Mouse (Mus musculus): Measurements from ENCODE around the gene F12. TPM values are rescaled to one million over a fixed set of nuclear protein-coding genes. Genes with fewer than 3 reads are reported as not detected.

The F12 gene
- total RNA-seq, 2 experiments from 2014 or later, result not detected

DNA sequence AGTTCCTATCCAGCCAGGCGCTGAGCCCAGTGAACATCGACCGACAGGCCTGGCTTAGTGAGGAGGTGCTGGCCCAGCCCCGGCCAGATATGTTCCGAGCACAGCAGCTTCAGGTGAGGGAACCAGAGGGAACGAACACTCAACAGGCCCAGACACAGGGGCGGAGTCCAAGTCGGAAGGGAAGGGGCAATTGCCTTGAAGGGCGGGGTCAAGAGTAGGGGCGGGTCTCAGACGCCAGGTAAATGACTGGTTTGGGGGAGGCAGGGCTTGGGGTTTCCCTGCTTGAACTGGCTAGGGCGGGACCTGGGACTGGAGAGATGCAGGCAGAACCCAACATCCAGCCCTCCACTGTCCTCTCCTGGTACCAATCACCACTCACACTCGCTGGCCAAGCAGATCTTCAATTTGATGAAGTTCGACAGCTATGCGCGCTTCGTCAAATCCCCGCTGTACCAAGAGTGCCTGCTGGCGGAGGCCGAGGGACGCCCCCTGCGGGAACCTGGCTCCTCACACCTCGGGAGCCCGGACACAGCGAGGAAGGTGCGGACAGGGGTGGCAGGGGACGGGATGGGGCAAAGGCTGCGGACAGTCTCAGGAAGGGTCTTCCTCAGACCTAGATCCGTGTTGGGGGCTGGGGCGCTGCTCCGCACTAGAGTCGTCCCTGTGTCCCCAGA is 47.5 kb downstream of the F12 start:
- no peak for ATAC-seq (replicated peaks; ENCODE audit: poor library complexity, severe bottlenecking)

DNA sequence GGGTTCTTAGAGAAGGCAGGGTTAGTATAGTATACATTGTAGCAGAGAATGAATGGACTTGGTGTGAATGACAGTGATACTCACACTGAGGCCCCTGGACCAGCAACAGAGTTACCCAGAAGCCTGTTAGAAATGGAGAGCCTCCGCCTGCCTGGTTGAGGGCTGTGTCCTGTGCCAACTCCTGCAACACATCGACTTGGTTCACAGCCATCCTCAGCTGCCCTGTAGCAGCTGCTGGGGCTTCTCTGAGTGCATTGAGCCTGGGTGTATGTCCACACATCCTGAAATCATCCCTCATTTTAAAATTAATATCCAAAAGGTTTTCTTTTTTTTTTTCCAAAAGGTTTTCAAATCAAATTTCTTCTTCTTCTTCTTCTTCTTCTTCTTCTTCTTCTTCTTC is 50.7 kb downstream of the F12 start:
- no peak for ATAC-seq (replicated peaks; ENCODE audit: poor library complexity, severe bottlenecking)

DNA sequence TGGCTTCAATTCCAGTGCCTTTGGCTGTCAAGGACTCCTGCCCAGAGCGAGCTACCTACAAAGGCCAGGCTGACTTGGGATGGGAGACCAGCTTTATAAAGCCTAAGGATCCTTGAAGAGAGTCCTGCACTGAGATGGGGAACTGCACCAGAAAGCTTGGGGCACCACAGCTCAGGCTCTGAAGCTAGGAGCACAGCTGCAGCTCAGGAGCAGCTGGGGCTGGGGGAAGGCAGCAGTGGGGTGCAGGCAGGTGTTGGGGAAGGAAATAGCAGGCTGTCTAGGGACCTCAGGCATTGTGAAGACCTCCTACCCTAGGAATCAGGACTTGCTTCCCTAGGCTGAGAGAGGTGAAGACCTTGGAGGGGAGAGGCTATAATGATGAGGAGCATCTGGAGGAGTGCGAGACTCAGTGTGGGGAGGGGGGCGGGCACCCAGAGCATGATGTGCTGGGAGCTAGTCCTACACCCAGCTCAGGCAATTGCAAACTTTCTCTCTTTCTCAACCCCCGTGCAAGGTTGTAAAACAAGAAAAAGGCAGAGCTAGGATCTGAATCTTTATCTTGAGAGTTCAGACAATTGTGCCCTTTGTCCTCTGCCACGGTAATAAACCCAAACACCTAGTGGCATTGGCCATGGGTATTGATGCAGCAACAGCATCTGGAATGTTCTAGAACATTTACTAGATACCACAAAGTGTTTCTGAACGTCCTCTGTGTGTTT is 52.2 kb downstream of the F12 start:
- no peak for ATAC-seq (replicated peaks; ENCODE audit: poor library complexity, severe bottlenecking)

DNA sequence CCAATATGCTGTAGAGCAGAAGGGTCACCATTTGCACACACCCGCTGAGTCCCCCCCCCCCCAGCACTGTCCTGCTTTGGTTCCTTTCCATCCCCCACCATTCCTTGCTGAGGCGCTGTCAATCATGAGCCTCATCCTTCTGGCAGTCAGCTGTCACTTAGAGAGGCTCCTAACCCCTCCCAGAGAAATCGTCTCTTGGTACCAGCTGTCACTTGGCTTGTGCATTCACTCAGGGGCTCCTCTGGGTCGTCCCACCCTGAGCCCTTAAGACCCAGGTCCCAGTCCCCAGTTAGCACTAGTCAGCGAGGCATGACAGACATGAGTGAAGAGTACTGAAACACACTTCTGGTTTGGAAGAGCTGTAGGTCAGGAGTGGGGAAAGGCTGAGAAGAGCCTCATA is 54.9 kb downstream of the F12 start:
- no peak for ATAC-seq (replicated peaks; ENCODE audit: poor library complexity, severe bottlenecking)

DNA sequence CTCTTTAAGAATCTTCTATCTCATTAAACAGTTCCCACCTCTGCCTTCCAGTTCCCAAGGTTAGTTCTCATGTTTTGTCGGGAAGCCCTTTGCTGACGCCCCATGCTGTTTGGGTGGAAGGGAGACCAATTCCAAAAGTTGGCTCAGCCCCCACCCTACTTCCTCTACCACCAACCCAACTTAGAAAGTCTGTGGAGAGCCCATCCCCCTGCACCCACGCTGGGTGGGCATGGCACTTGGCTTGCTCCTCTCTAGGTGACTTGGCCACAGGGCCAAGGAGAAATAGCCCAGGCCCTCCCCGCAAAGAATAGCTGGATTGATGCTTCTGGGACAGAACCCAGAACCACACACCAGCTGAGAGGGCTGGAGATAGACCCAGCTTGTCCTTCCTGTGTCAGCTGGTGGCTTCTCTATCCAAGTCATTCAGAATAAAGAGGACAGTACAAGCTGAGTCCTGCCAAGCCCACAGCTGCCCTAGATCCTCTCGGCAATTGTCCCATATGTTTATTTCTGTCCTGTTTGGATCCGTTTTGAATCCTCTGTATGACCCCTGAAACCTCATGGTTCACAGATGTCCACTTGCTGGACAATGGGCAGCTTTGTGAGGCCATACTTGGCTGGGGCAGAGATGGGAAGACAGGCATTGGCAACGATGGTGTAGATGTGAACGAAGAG is 55.4 kb downstream of the F12 start:
- ATAC-seq (replicated peaks; ENCODE audit: poor library complexity, severe bottlenecking), result no peak

DNA sequence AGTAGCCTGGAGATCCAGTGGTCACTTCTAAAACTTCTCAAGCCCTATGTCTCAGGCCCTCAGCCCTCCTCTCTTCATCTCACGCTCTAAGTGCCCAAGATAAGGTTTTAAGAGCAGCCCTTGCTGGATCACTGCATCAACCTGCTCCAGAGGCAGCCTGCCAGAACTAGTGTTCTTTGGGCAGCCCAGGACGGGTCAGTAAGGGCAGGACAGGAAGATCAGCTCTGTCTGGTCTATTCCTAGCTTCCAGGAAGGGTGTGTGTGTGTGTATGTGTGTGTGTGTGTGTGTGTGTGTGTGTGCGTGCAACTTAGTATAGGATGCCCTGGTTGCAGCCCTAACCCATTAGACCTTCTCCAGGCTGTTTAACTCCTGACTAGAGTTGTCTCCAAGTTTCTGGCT is 56.4 kb downstream of the F12 start:
- 0 out of 2 replicates have a peak, but pooled peaks have one; percentile 0 for ATAC-seq (replicated peaks; ENCODE audit: poor library complexity, severe bottlenecking)

DNA sequence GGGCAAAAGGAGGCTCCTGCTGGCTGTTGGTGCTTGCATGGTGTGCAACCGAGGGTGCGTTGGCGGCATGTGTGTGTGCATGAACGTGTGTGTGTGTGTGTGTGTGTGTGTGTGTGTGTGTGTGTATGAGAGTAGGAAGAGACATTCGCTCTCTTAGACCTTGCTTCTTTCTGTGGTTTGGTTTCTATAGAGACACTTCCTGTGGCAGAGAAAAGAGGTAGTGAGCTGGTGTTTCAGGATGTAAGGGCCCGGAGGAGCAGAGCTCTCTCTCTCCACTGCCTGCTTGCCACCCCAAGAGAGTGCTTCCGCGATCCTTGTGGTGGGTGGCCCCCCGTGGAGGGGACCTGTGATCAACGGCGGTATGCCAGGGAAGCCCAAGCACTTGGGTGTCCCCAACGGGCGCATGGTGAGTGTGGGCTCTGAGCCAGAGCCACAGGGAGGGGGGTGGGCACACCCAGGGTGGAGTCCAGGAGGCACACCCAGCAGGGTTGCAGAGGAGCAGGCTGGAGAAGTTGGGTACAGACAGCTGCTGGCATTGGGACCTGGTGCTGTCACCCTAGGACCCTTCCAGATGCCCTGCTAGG is 57.0 kb downstream of the F12 start, which contains the start of gene Rgs14:
Gene Rgs14 (plus strand): TSS at position 202 of the 584 bp plus-strand sequence.
- ATAC-seq (replicated peaks; ENCODE audit: poor library complexity, severe bottlenecking), result peak; percentile 88

DNA sequence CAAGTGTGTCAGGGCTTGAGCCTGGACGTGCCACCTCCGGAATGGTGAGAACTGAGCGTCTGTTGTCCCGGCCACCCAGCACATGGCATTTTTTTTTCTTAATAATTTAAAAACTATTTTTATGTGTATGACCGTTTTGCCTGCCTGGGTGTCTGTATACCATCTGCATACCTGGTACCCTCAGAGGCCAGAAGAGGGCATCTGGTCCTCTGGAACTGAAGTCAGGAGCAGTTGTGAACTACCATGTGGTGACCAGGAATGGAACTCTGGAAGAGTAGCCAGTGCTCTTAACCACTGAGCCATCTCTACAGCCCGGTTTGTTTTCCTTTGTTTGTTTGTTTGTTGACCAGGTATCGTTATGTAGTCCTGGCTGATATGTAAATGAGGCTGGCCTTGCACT is 58.2 kb downstream of the F12 start:
- no peak for ATAC-seq (replicated peaks; ENCODE audit: poor library complexity, severe bottlenecking)

Other genes with a start within 250 kb of the F12 start
- 105 and 147 TPM in 2 replicates for gene Nsd1, start 217.0 kb downstream of the F12 start, total RNA-seq (2014; fragmentation: Nextera tagmentation)
- 84.2 and 93.6 TPM in 2 replicates for gene Nsd1, start 217.0 kb downstream of the F12 start, total RNA-seq (2017)
- 248 and 296 TPM in 2 replicates for gene Prelid1, start 106.3 kb downstream of the F12 start, total RNA-seq (2014; fragmentation: Nextera tagmentation)
- 111 and 115 TPM in 2 replicates for gene Prelid1, start 106.3 kb downstream of the F12 start, total RNA-seq (2017)
- 87.6 and 100 TPM in 2 replicates for gene Rab24, start 104.8 kb downstream of the F12 start, total RNA-seq (2014; fragmentation: Nextera tagmentation)
- gene Rab24, start 104.8 kb downstream of the F12 start, total RNA-seq (2017), result 34.3 and 37.4 TPM in 2 replicates
- 1.3 and 2.0 TPM in 2 replicates for gene Mxd3, start 97.0 kb downstream of the F12 start, total RNA-seq (2014; fragmentation: Nextera tagmentation)
- gene Mxd3, start 97.0 kb downstream of the F12 start, total RNA-seq (2017), result 3.8 and 4.7 TPM in 2 replicates
- gene Lman2, start 64.0 kb downstream of the F12 start, total RNA-seq (2014; fragmentation: Nextera tagmentation), result 150 and 177 TPM in 2 replicates
- gene Lman2, start 64.0 kb downstream of the F12 start, total RNA-seq (2017), result 128 and 145 TPM in 2 replicates
- gene Rgs14, start 57.1 kb downstream of the F12 start, total RNA-seq (2014; fragmentation: Nextera tagmentation), result 12.8 and 16.4 TPM in 2 replicates
- gene Rgs14, start 57.1 kb downstream of the F12 start, total RNA-seq (2017), result 7.0 and 8.8 TPM in 2 replicates
- gene Slc34a1, start 28.6 kb downstream of the F12 start, total RNA-seq (2014; fragmentation: Nextera tagmentation), result not detected in 2 replicates
- 0.56 TPM in 1 of 2 replicates, not detected in the other for gene Slc34a1, start 28.6 kb downstream of the F12 start, total RNA-seq (2017)
- not detected in 2 replicates for gene Pfn3, start 11.6 kb downstream of the F12 start, total RNA-seq (2014; fragmentation: Nextera tagmentation)
- gene Pfn3, start 11.6 kb downstream of the F12 start, total RNA-seq (2017), result not detected in 2 replicates
- gene Grk6, start 18.3 kb upstream of the F12 start, total RNA-seq (2014; fragmentation: Nextera tagmentation), result 56.7 and 62.4 TPM in 2 replicates
- 64.8 and 67.5 TPM in 2 replicates for gene Grk6, start 18.3 kb upstream of the F12 start, total RNA-seq (2017)
- 1.9 TPM in 1 of 2 replicates, not detected in the other for gene Prr7, start 37.5 kb upstream of the F12 start, total RNA-seq (2014; fragmentation: Nextera tagmentation)
- 1.6 TPM in 1 of 2 replicates, not detected in the other for gene Prr7, start 37.5 kb upstream of the F12 start, total RNA-seq (2017)
- 0.19 and 1.4 TPM in 2 replicates for gene Dbn1, start 61.3 kb upstream of the F12 start, total RNA-seq (2014; fragmentation: Nextera tagmentation)
- 1.6 and 1.9 TPM in 2 replicates for gene Dbn1, start 61.3 kb upstream of the F12 start, total RNA-seq (2017)
- gene Pdlim7, start 86.9 kb upstream of the F12 start, total RNA-seq (2014; fragmentation: Nextera tagmentation), result 10.2 and 23.3 TPM in 2 replicates
- 4.1 and 5.7 TPM in 2 replicates for gene Pdlim7, start 86.9 kb upstream of the F12 start, total RNA-seq (2017)
- 26.2 and 59.4 TPM in 2 replicates for gene Dok3, start 102.5 kb upstream of the F12 start, total RNA-seq (2014; fragmentation: Nextera tagmentation)
- gene Dok3, start 102.5 kb upstream of the F12 start, total RNA-seq (2017), result 32.7 and 40.6 TPM in 2 replicates
- gene Ddx41, start 109.9 kb upstream of the F12 start, total RNA-seq (2014; fragmentation: Nextera tagmentation), result 54.4 and 69.5 TPM in 2 replicates
- 73.7 and 81.8 TPM in 2 replicates for gene Ddx41, start 109.9 kb upstream of the F12 start, total RNA-seq (2017)
- gene Fam193b, start 144.3 kb upstream of the F12 start, total RNA-seq (2014; fragmentation: Nextera tagmentation), result 36.0 and 59.5 TPM in 2 replicates
- gene Fam193b, start 144.3 kb upstream of the F12 start, total RNA-seq (2017), result 28.4 and 31.9 TPM in 2 replicates
- gene Tmed9, start 146.9 kb upstream of the F12 start, total RNA-seq (2014; fragmentation: Nextera tagmentation), result 117 and 127 TPM in 2 replicates
- 229 and 241 TPM in 2 replicates for gene Tmed9, start 146.9 kb upstream of the F12 start, total RNA-seq (2017)
- gene B4galt7, start 173.1 kb upstream of the F12 start, total RNA-seq (2014; fragmentation: Nextera tagmentation), result 10.8 and 15.3 TPM in 2 replicates
- gene B4galt7, start 173.1 kb upstream of the F12 start, total RNA-seq (2017), result 14.0 and 18.1 TPM in 2 replicates
- 33.9 and 46.9 TPM in 2 replicates for gene Caml, start 196.2 kb upstream of the F12 start, total RNA-seq (2014; fragmentation: Nextera tagmentation)
- gene Caml, start 196.2 kb upstream of the F12 start, total RNA-seq (2017), result 33.0 and 49.9 TPM in 2 replicates
- 57.5 and 73.9 TPM in 2 replicates for gene Ddx46, start 208.2 kb upstream of the F12 start, total RNA-seq (2014; fragmentation: Nextera tagmentation)
- gene Ddx46, start 208.2 kb upstream of the F12 start, total RNA-seq (2017), result 113 and 128 TPM in 2 replicates

Measured in granulocyte monocyte progenitor cell, adult 5-6 weeks (primary cell).